Mouse (Mus musculus): ENCODE data around the gene Spsb3. TPM values are rescaled to one million over a fixed set of nuclear protein-coding genes. Genes with fewer than 3 reads are reported as not detected.

Gene Spsb3
- polyA plus RNA-seq, 1 experiment from 2014 or later: 75.0 TPM

GRCm38 (mm10) chr17:24893276-24893675 lies 6.8 kb downstream of the Spsb3 start:
- Histone ChIP-seq H3K27ac (no peak overlapping the region), H3K36me3 (replicated peaks; ENCODE audit: control insufficient read depth, insufficient read depth) (peaks cover 66% of the 10 kb centered on the region), H3K4me1 (replicated peaks; ENCODE audit: control insufficient read depth, insufficient read depth, low read length) (peaks cover 34% of the 10 kb centered on the region), H3K9ac (no peak overlapping the region), H3K9me3 (ENCODE audit: control insufficient read depth, low read length) (no peaks in the 10 kb centered on the region), H3K4me3 (replicated peaks; ENCODE audit: low read length) (0 out of 2 replicates have a peak overlapping the region, but pooled peaks have one; percentile 71), H3K27me3 (ENCODE audit: control insufficient read depth, insufficient read depth, low read length) (no peaks in the 10 kb centered on the region), H3K4me2 (replicated peaks) (no peak overlapping the region)
- DNase-seq (ENCODE audit: low spot score): no peak
- ATAC-seq (ENCODE audit: low FRiP score): no peak
- 98% methylated on average over 2 of the region's 2 CpGs for WGBS

- DNase-seq (ENCODE audit: low spot score) (no peak), ATAC-seq (ENCODE audit: low FRiP score) (0 out of 2 replicates have a peak, but pooled peaks have one; percentile 8)
- peak overlapping the region; percentile 86 for H3K27ac ChIP-seq
- H3K9me3 ChIP-seq (ENCODE audit: control insufficient read depth, low read length): no peaks in the 10 kb centered on the region
- H3K4me1 ChIP-seq (replicated peaks; ENCODE audit: control insufficient read depth, insufficient read depth, low read length): peaks cover 34% of the 10 kb centered on the region
- WGBS: 12% methylated on average over 31 of the region's 31 CpGs
- H3K36me3 ChIP-seq (replicated peaks; ENCODE audit: control insufficient read depth, insufficient read depth): peaks cover 68% of the 10 kb centered on the region
- H3K9ac ChIP-seq: peak overlapping the region; percentile 88
- no peaks in the 10 kb centered on the region for H3K27me3 ChIP-seq (ENCODE audit: control insufficient read depth, insufficient read depth, low read length)
- peak overlapping the region; percentile 97 for H3K4me2 ChIP-seq (replicated peaks)
- peak overlapping the region; percentile 71 for H3K4me3 ChIP-seq (replicated peaks; ENCODE audit: low read length)
Measured at GRCm38 (mm10) chr17:24894061-24894994, 7.9 kb downstream of the Spsb3 start.

DNA sequence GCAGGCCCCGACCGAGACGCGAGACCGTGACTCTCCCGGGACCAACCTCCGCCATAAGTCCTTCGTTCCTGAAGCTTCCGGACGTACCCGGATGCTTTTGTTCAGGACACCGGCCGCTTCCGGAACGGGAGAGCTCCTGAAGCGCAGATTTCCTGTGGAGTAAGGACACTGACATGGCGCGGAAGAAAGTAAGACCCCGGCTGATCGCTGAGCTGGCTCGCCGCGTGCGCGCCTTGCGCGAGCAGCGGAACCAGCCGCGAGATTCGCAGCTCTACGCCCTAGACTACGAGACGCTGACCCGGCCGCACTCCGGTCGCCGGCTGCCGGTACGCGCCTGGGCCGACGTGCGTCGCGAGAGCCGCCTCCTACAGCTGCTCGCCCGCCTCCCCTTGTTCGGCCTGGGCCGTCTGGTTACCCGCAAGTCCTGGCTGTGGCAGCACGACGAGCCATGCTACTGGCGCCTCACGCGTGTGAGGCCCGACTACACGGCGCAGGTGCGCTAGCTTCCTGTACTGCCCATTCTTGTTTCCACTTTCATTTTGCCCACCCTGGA lies 8.6 kb downstream of the Spsb3 start, which contains the start of the genes Eme2 and Mrps34:
Gene Eme2, minus strand, starts transcription at position 93 of the 553 bp plus-strand sequence.
Gene Mrps34, plus strand, starts transcription at position 122 of the 553 bp plus-strand sequence.
- Histone ChIP-seq H3K27ac (peak within 1 kb of the TSS; percentile 86), H3K9me3 (ENCODE audit: control insufficient read depth, low read length) (no peaks in the 10 kb centered on the region), H3K36me3 (replicated peaks; ENCODE audit: control insufficient read depth, insufficient read depth) (peaks cover 68% of the 10 kb centered on the region), H3K4me2 (replicated peaks) (peak within 1 kb of the TSS; percentile 97), H3K4me3 (replicated peaks; ENCODE audit: low read length) (peak within 1 kb of the TSS; percentile 71), H3K4me1 (replicated peaks; ENCODE audit: control insufficient read depth, insufficient read depth, low read length) (peaks cover 34% of the 10 kb centered on the region), H3K27me3 (ENCODE audit: control insufficient read depth, insufficient read depth, low read length) (no peaks in the 10 kb centered on the region), H3K9ac (peak within 1 kb of the TSS; percentile 88)
- WGBS: under 1% methylated on average over 59 of the region's 62 CpGs
- ATAC-seq (ENCODE audit: low FRiP score) (peak; percentile 46), DNase-seq (ENCODE audit: low spot score) (peak; percentile 89)

- 11% methylated on average over 23 of the region's 23 CpGs for WGBS
- peak overlapping the region; percentile 88 for H3K9ac ChIP-seq
- H3K27me3 ChIP-seq (ENCODE audit: control insufficient read depth, insufficient read depth, low read length): no peaks in the 10 kb centered on the region
- H3K4me2 ChIP-seq (replicated peaks): peak overlapping the region; percentile 97
- H3K27ac ChIP-seq: peak overlapping the region; percentile 86
- peak overlapping the region; percentile 71 for H3K4me3 ChIP-seq (replicated peaks; ENCODE audit: low read length)
- peaks cover 34% of the 10 kb centered on the region for H3K4me1 ChIP-seq (replicated peaks; ENCODE audit: control insufficient read depth, insufficient read depth, low read length)
- no peaks in the 10 kb centered on the region for H3K9me3 ChIP-seq (ENCODE audit: control insufficient read depth, low read length)
- DNase-seq (ENCODE audit: low spot score): no peak
- peak; percentile 10; the same call in 1 of the 2 replicates for ATAC-seq (ENCODE audit: low FRiP score)
- H3K36me3 ChIP-seq (replicated peaks; ENCODE audit: control insufficient read depth, insufficient read depth): peaks cover 68% of the 10 kb centered on the region
Measured at GRCm38 (mm10) chr17:24895571-24896240, 9.3 kb downstream of the Spsb3 start.

DNA sequence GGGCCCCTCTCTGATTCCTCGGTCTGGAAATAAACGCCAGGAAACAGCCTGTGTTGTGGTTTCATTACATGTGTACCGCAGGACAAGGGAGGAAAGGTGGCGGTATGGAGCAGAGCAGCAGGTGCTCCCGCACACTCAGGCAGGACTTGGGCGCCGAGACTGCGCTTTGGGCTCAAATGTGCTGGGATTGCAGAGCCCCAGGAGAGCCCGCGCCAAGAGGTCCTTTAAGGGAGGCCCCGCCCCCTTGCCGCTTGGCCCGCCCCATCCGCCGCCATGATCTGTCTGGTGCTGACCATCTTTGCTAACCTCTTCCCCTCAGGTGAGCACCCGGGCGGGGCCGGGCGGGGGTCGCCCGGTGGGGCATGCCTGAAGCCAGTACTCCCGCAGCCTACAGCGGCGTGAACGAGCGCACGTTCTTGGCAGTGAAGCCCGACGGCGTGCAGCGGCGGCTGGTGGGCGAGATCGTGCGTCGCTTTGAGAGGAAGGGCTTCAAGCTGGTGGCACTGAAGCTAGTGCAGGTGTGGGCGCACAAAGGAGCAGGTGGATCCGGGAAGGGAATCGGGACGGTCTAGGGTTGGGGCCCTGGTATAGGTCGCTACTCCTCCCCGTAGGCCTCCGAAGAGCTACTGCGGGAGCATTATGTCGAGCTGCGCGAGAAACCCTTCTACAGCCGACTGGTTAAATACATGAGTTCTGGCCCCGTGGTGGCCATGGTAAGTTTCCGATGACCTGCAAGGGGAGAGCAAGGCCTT lies 10.0 kb downstream of the Spsb3 start, which contains the start of gene Nme3:
Gene Nme3, plus strand, starts transcription at position 260 of the 752 bp plus-strand sequence.
- peak within 1 kb of the TSS; percentile 71 for H3K4me3 ChIP-seq (replicated peaks; ENCODE audit: low read length)
- no peaks in the 10 kb centered on the region for H3K9me3 ChIP-seq (ENCODE audit: control insufficient read depth, low read length)
- peak within 1 kb of the TSS; percentile 88 for H3K9ac ChIP-seq
- H3K27me3 ChIP-seq (ENCODE audit: control insufficient read depth, insufficient read depth, low read length): no peaks in the 10 kb centered on the region
- H3K4me2 ChIP-seq (replicated peaks): peak within 1 kb of the TSS; percentile 97
- peak within 1 kb of the TSS; percentile 86 for H3K27ac ChIP-seq
- peak; percentile 60 for ATAC-seq (ENCODE audit: low FRiP score)
- 1% methylated on average over 50 of the region's 50 CpGs for WGBS
- peaks cover 68% of the 10 kb centered on the region for H3K36me3 ChIP-seq (replicated peaks; ENCODE audit: control insufficient read depth, insufficient read depth)
- peaks cover 34% of the 10 kb centered on the region for H3K4me1 ChIP-seq (replicated peaks; ENCODE audit: control insufficient read depth, insufficient read depth, low read length)
- DNase-seq (ENCODE audit: low spot score): peak; percentile 69

DNA sequence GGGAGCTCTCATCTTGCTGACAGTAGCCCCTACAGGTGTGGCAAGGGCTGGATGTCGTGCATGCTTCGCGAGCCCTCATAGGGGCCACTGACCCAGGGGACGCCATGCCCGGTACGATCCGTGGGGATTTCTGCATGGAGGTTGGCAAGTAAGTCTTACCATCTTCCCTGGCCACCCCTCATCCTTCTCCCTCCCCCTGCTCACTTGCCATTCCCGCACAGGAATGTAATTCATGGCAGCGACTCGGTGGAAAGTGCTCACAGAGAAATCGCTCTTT lies 10.5 kb downstream of the Spsb3 start:
- Histone ChIP-seq H3K9ac (peak overlapping the region; percentile 88), H3K36me3 (replicated peaks; ENCODE audit: control insufficient read depth, insufficient read depth) (peaks cover 68% of the 10 kb centered on the region), H3K4me1 (replicated peaks; ENCODE audit: control insufficient read depth, insufficient read depth, low read length) (peaks cover 34% of the 10 kb centered on the region), H3K4me3 (replicated peaks; ENCODE audit: low read length) (peak overlapping the region; percentile 71), H3K27ac (peak overlapping the region; percentile 85), H3K4me2 (replicated peaks) (peak overlapping the region; percentile 97), H3K27me3 (ENCODE audit: control insufficient read depth, insufficient read depth, low read length) (no peaks in the 10 kb centered on the region), H3K9me3 (ENCODE audit: control insufficient read depth, low read length) (no peaks in the 10 kb centered on the region)
- WGBS: 31% methylated on average over 11 of the region's 11 CpGs
- no peak for ATAC-seq (ENCODE audit: low FRiP score)
- no peak for DNase-seq (ENCODE audit: low spot score)

GRCm38 (mm10) chr17:24897600-24897999 lies 11.2 kb downstream of the Spsb3 start:
- peaks cover 34% of the 10 kb centered on the region for H3K4me1 ChIP-seq (replicated peaks; ENCODE audit: control insufficient read depth, insufficient read depth, low read length)
- H3K9ac ChIP-seq: peak overlapping the region; percentile 88
- peaks cover 68% of the 10 kb centered on the region for H3K36me3 ChIP-seq (replicated peaks; ENCODE audit: control insufficient read depth, insufficient read depth)
- no peak for ATAC-seq (ENCODE audit: low FRiP score)
- no peaks in the 10 kb centered on the region for H3K27me3 ChIP-seq (ENCODE audit: control insufficient read depth, insufficient read depth, low read length)
- peak overlapping the region; percentile 71; the same call in 1 of the 2 replicates for H3K4me3 ChIP-seq (replicated peaks; ENCODE audit: low read length)
- H3K9me3 ChIP-seq (ENCODE audit: control insufficient read depth, low read length): no peaks in the 10 kb centered on the region
- H3K27ac ChIP-seq: no peak overlapping the region
- DNase-seq (ENCODE audit: low spot score): no peak
- WGBS: 78% methylated on average over 4 of the region's 4 CpGs
- peak overlapping the region; percentile 97 for H3K4me2 ChIP-seq (replicated peaks)

DNA sequence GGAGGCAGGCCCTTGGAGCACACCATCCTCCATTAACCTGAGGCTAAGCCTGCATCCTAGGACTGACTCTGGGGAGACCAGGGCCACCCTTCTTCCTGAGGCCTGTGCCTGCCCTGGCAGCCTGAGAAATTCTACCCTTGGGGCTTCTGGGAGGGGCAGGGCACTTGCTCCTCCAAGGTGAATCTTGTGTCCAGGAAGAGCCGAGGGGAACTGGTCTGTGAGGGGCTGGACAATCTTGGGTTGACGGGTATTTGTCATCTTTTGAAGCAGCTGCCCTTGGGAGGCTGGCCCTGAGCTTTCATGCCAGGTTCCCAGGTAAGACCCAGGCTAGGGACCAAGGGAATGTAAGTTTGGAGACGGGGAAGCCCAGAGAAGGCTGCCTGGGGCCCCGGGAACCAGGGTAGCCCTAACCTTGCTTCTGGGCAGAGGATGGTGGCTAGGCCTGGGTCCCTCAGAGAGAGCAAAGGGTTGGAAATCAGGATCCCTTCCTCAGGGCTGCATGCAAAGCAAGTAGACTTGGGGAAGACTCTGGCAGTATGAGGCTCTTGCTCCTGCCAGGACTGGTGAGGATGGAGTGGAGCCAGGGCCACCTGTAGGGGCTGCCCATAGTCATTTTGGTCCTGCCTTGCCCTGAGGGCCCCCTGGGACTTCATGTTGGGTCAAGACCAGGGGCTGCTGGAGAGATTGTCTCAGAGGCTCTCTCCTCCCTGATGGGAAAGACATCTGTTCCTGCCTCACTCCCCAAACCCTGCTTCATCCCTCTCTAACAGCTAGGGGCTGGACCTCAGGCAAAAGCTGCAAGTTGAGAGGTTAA lies 11.8 kb downstream of the Spsb3 start:
- Histone ChIP-seq H3K4me3 (replicated peaks; ENCODE audit: low read length) (no peak overlapping the region), H3K27me3 (ENCODE audit: control insufficient read depth, insufficient read depth, low read length) (no peaks in the 10 kb centered on the region), H3K4me2 (replicated peaks) (0 out of 2 replicates have a peak overlapping the region, but pooled peaks have one; percentile 97), H3K4me1 (replicated peaks; ENCODE audit: control insufficient read depth, insufficient read depth, low read length) (peaks cover 34% of the 10 kb centered on the region), H3K9me3 (ENCODE audit: control insufficient read depth, low read length) (no peaks in the 10 kb centered on the region), H3K9ac (no peak overlapping the region), H3K27ac (no peak overlapping the region), H3K36me3 (replicated peaks; ENCODE audit: control insufficient read depth, insufficient read depth) (peaks cover 68% of the 10 kb centered on the region)
- DNase-seq (ENCODE audit: low spot score): no peak
- 82% methylated on average over 4 of the region's 4 CpGs for WGBS
- ATAC-seq (ENCODE audit: low FRiP score): no peak

All from hindbrain, embryonic 14.5 days (tissue).